Mouse (Mus musculus) liver, adult 2 months (tissue): ENCODE measurements around the gene Cep295nl.

Experiments
- CTCF ChIP-seq: fragments of 200-500 bp; IDR thresholded peaks from 2 replicates; pipeline ENCODE4 v1.5.1; 2011; ENCODE audit warnings: low read depth, low read length, control low read depth
- POLR2A ChIP-seq: fragments of 200-500 bp; IDR thresholded peaks from 2 replicates; pipeline ENCODE4 v1.6.1; 2011; ENCODE audit warnings: low read length, control low read depth; ENCODE audit not compliant: insufficient read depth; ENCODE audit errors: extremely low read depth

DNA sequence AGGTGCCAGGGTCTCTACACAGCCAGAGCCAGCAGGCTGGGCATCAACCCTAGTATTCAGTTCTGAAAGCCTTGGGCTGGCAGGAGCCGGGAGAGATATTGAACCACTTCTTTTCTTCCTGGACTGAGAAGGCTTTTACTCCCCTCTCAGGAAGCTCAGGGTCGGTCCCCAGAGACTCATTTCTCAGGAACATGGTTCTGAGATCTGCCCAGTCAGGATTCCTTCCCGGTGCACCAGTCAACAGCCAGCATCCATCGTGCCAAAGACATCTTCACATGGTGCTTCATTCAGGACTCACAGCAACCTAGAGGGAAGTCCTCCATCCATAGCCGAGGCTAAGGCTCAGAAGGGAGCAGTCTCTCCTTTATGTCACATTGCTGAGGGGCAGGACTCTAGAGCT is 32.2 kb upstream of the Cep295nl start:
- TF ChIP-seq POLR2A = no peak
- no peak for TF ChIP-seq CTCF
